Comparison of ENCODE assay signal across 14 mouse cellular contexts in genomic region chr6:122498661-122499060, GRCm38 (mm10). TPM values are rescaled to one million over a fixed set of nuclear protein-coding genes. Genes with fewer than 3 reads are reported as not detected.
DNase-seq lines count a peak whose midpoint lies in the region; ATAC-seq and TF ChIP-seq lines count a peak whose summit lies in the region.
"Had no signal": no experiment of that assay in that cellular context is flagged by ENCODE, and none has a peak within 500 bp of the region (broad histone marks: within the 10 kb centered on the region; RNA-seq: fewer than 3 reads in every experiment).

Gene Rimklb, minus strand, starts transcription at chr6:122498761.

- H3K4me1 ChIP-seq in intestine, embryonic 14.5 days (replicated peaks; ENCODE audit: control insufficient read depth, insufficient read depth, low read length), result peaks cover 15% of the 10 kb centered on the region; the same call in 1 of the 2 replicates
- H3K4me1 ChIP-seq in intestine, postnatal 0 days (replicated peaks; ENCODE audit: control insufficient read depth, insufficient read depth, low read length), result no peaks in the 10 kb centered on the region
- H3K4me1 ChIP-seq in embryonic facial prominence, embryonic 10.5 days, result peaks cover 28% of the 10 kb centered on the region
- peaks cover 24% of the 10 kb centered on the region for H3K4me1 ChIP-seq in hindbrain, embryonic 15.5 days (replicated peaks)
- H3K4me1 ChIP-seq in midbrain, embryonic 10.5 days, result peaks cover 28% of the 10 kb centered on the region

- no peak within 1 kb of the TSS for H3K4me3 ChIP-seq in intestine, embryonic 14.5 days (ENCODE audit: low read depth, low read length)
- no peak within 1 kb of the TSS for H3K4me3 ChIP-seq in intestine, postnatal 0 days (ENCODE audit: low read depth, low read length)
- no peak within 1 kb of the TSS for H3K4me3 ChIP-seq in embryonic facial prominence, embryonic 10.5 days
- no peak within 1 kb of the TSS for H3K4me3 ChIP-seq in hindbrain, embryonic 15.5 days
- no peak within 1 kb of the TSS for H3K4me3 ChIP-seq in midbrain, embryonic 10.5 days

- H3K36me3 ChIP-seq in intestine, embryonic 14.5 days (ENCODE audit: control insufficient read depth, insufficient read depth, low read length), result no peaks in the 10 kb centered on the region
- no peaks in the 10 kb centered on the region for H3K36me3 ChIP-seq in intestine, postnatal 0 days (ENCODE audit: control insufficient read depth, insufficient read depth)
- no peaks in the 10 kb centered on the region for H3K36me3 ChIP-seq in embryonic facial prominence, embryonic 10.5 days (replicated peaks)
- H3K36me3 ChIP-seq in hindbrain, embryonic 15.5 days, result no peaks in the 10 kb centered on the region
- no peaks in the 10 kb centered on the region for H3K36me3 ChIP-seq in midbrain, embryonic 10.5 days

- DNase-seq in intestine, embryonic 14.5 days (ENCODE audit: low spot score), result no peak
- no peak for DNase-seq in embryonic facial prominence, embryonic 10.5 days (ENCODE audit: low spot score)
- no peak for DNase-seq in midbrain, embryonic 10.5 days (ENCODE audit: low spot score)
- DNase-seq in adrenal gland, postnatal 14 days, result no peak
- DNase-seq in lung, postnatal 36 days, result no peak
- DNase-seq: cerebellum, postnatal 25 days; gastrocnemius, postnatal 10 days; kidney, postnatal 10 days; right cerebral cortex, postnatal 4 days had no signal

- WGBS in intestine, embryonic 14.5 days, result 79% methylated on average over 5 of the region's 5 CpGs
- WGBS in intestine, postnatal 0 days, result 75% methylated on average over 5 of the region's 5 CpGs
- WGBS in embryonic facial prominence, embryonic 10.5 days, result 86% methylated on average over 5 of the region's 5 CpGs
- WGBS in hindbrain, embryonic 15.5 days, result 89% methylated on average over 5 of the region's 5 CpGs
- 80% methylated on average over 5 of the region's 5 CpGs for WGBS in midbrain, embryonic 10.5 days

- TF ChIP-seq CTCF in intestine, postnatal 0 days (IDR thresholded peaks at IDR 0.05; ENCODE audit: low read depth), result no peak

- no peak within 1 kb of the TSS for H3K27ac ChIP-seq in intestine, embryonic 14.5 days (ENCODE audit: low read depth)
- no peak within 1 kb of the TSS for H3K27ac ChIP-seq in intestine, postnatal 0 days (ENCODE audit: low read depth, low read length)
- no peak within 1 kb of the TSS for H3K27ac ChIP-seq in embryonic facial prominence, embryonic 10.5 days (replicated peaks)
- no peak within 1 kb of the TSS for H3K27ac ChIP-seq in hindbrain, embryonic 15.5 days (replicated peaks)
- no peak within 1 kb of the TSS for H3K27ac ChIP-seq in midbrain, embryonic 10.5 days (replicated peaks)

- H3K9me3 ChIP-seq in intestine, embryonic 14.5 days (ENCODE audit: control insufficient read depth, low read length), result no peaks in the 10 kb centered on the region
- no peaks in the 10 kb centered on the region for H3K9me3 ChIP-seq in intestine, postnatal 0 days (ENCODE audit: control insufficient read depth)
- H3K9me3 ChIP-seq in embryonic facial prominence, embryonic 10.5 days, result no peaks in the 10 kb centered on the region
- no peaks in the 10 kb centered on the region for H3K9me3 ChIP-seq in hindbrain, embryonic 15.5 days
- H3K9me3 ChIP-seq in midbrain, embryonic 10.5 days (replicated peaks), result no peaks in the 10 kb centered on the region

- H3K9ac ChIP-seq in intestine, embryonic 14.5 days (ENCODE audit: low read length), result no peak within 1 kb of the TSS
- H3K9ac ChIP-seq in intestine, postnatal 0 days (ENCODE audit: low read depth, low read length), result no peak within 1 kb of the TSS
- H3K9ac ChIP-seq in hindbrain, embryonic 15.5 days, result no peak within 1 kb of the TSS

- no peak within 1 kb of the TSS for H3K4me2 ChIP-seq in intestine, embryonic 14.5 days (ENCODE audit: low read length)
- no peak within 1 kb of the TSS for H3K4me2 ChIP-seq in intestine, postnatal 0 days (replicated peaks; ENCODE audit: low read depth)
- no peak within 1 kb of the TSS for H3K4me2 ChIP-seq in hindbrain, embryonic 15.5 days

- H3K27me3 ChIP-seq in intestine, embryonic 14.5 days (replicated peaks; ENCODE audit: control insufficient read depth, insufficient read depth, low read length), result no peaks in the 10 kb centered on the region
- peaks cover 9% of the 10 kb centered on the region; the same call in 1 of the 2 replicates for H3K27me3 ChIP-seq in intestine, postnatal 0 days (replicated peaks; ENCODE audit: control insufficient read depth, insufficient read depth, low read length)
- 0 out of 2 replicates have a peak, but pooled peaks cover 5% of the 10 kb centered on the region for H3K27me3 ChIP-seq in embryonic facial prominence, embryonic 10.5 days (replicated peaks; ENCODE audit: low read depth, poor library complexity, severe bottlenecking)
- no peaks in the 10 kb centered on the region for H3K27me3 ChIP-seq in hindbrain, embryonic 15.5 days
- 0 out of 2 replicates have a peak, but pooled peaks cover 8% of the 10 kb centered on the region for H3K27me3 ChIP-seq in midbrain, embryonic 10.5 days (ENCODE audit: low read depth, poor library complexity, severe bottlenecking)

- ATAC-seq in intestine, embryonic 14.5 days (replicated peaks; ENCODE audit: low FRiP score, low TSS enrichment, low read depth), result no peak
- no peak for ATAC-seq in intestine, postnatal 0 days
- ATAC-seq in hindbrain, embryonic 15.5 days (ENCODE audit: low FRiP score, low read depth), result no peak
- ATAC-seq in inflammation-experienced regulatory T-cells, adult 6 months, result no peak

RNA-seq across cellular contexts. Expression of gene Rimklb, which starts in this region (rescaled TPM):
- polyA plus RNA-seq in intestine, embryonic 14.5 days (2014; fragmentation: Nextera tagmentation; extraction: Ambion mirVana), result 13.1 and 16.7 TPM in 2 replicates
- 1.3 and 1.5 TPM in 2 replicates for polyA plus RNA-seq in intestine, postnatal 0 days (2015; fragmentation: Nextera tagmentation; extraction: Ambion mirVana)
- polyA plus RNA-seq in embryonic facial prominence, embryonic 10.5 days (2016; fragmentation: Nextera tagmentation; extraction: Ambion mirVana), result 35.9 and 40.3 TPM in 2 replicates
- 106 and 111 TPM in 2 replicates for polyA plus RNA-seq in hindbrain, embryonic 15.5 days (2015; fragmentation: Nextera tagmentation; extraction: Ambion mirVana)
- 39.1 and 54.1 TPM in 2 replicates for polyA plus RNA-seq in midbrain, embryonic 10.5 days (2016; fragmentation: Nextera tagmentation; extraction: Ambion mirVana)
- under 1 TPM in 1 of 3 experiments, not detected in 2; 0.09 TPM for polyA plus RNA-seq in inflammation-experienced regulatory T-cells, adult 6 months (2017; shearing (Covaris generic))
- total RNA-seq in adrenal gland, postnatal 14 days (2021), result 0.85 and 2.0 TPM in 2 replicates
- total RNA-seq: megakaryocyte, adult 5-6 weeks had no signal
- polyA plus RNA-seq: C2C12 had no signal
